Mouse (Mus musculus): ENCODE results near the gene Synpo2.

Synpo2 gene

GRCm38 (mm10) chr3:123163192-123163523 lies 72.8 kb downstream of the Synpo2 start:
- DNase-seq: no peak

DNA sequence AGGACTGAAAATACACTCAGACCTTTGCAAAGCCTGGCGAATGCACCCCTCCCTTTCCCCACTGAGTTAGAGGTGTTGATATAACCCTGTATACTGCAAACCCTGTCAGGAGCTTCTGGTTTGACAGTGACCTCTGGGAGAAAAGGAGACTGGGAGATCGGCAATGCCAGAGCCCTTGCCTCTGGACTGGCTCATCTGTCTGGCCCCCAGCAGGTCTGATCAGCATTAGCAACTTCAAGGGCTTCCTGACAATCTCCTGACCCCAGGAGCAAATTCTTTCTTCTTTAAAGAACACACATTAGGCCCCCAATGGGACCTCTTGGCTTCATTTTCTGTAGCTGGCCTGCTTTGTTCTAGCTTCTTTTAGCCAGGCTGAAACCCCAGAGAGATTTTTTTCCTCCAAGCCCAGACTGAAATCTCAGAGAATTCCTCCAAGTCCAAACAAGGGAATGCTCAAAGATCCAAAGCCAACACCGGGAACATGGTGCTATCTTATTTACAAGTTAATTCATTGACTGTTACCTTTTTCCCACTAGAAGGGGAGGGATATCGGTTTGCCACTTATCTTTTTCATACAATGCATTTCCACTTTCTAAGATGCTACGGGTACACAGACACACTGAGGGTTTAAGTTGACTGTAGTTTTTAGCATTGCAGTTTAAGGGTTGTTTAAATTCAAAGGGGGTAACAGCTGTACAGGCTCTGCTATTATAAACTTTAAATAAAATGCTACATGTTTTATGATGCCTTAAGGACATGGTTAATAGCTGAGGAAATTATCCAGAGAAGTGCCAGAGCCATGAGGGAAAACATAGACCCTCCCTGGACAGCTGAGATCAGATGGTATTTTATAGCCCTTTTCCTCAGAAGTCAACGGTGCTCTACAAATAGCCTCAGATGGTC lies 73.4 kb downstream of the Synpo2 start:
- no peak for DNase-seq

DNA sequence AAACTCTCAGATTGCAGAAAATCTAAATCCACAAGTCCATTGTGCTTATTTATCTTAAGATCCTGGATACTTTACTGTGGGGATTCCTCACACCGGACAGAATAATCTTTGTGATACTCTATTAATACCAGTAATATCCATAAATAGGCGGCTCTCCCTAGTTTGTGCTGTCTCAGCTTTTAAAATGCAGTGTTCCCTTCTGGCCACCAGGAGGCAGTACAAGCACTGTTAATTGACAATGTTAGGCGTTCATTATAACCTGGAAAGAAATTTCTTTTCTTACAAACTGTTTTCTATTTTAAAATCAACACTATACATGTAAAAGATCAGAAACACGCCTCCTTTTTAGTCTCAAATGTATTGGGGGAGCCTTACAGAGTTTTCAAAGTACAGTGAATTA lies 75.2 kb downstream of the Synpo2 start:
- DNase-seq: peak; percentile 37

DNA sequence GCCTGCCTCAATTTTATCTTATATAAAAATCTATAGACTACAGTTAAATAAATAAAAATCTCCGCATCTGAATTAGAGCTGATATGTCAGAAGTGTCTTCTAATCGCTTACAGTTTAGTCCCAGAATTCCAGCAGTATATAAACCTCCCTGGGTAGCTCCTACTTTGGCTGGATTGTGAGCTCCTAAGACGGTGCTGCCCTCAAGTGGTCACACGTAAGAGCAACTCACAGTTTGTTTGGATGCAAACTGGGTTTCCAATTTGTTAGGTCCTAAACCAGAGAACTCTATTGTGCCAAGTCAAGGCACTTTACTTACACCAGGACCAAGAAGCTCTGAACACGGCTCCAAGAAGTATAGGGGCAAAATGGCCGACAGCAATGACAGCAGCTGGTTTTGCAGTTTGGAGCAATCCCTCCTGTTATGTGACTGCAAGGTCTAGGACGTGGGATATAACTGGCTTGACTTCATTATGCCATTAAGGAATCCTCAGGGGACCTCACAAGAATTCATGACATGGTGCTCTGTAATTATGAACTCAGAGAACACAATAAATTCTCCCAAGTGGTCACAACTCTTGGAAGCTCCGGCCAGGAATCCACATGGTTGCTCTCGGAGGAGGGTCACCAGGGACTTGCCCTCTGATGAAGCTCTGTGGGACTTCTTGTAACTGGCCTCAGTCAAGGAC lies 76.7 kb downstream of the Synpo2 start:
- DNase-seq: peak; percentile 76

- peak; percentile 43 for DNase-seq
These were observed 77.4 kb downstream of the Synpo2 start for GRCm38 (mm10) chr3:123158579-123158978.

DNA sequence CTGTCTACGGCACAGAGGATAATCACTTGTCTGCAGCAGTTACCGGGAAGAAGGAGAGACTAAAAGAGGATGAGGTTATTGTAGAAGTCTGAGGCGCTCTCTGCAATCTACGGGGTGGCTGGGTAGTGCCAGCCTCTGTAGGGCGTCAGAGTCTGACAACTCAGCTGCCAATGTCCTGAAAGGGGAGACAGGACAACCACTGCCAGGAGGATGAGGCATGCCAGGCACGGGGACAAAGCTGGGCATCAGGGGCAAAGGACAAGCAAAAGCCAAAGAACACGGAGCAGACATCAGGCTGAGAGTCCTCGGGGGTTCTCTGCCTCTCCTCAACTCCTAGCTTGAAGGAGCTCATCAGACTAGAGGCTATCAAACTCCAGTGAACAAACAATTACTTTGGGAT lies 82.6 kb downstream of the Synpo2 start:
- no peak for DNase-seq

DNA sequence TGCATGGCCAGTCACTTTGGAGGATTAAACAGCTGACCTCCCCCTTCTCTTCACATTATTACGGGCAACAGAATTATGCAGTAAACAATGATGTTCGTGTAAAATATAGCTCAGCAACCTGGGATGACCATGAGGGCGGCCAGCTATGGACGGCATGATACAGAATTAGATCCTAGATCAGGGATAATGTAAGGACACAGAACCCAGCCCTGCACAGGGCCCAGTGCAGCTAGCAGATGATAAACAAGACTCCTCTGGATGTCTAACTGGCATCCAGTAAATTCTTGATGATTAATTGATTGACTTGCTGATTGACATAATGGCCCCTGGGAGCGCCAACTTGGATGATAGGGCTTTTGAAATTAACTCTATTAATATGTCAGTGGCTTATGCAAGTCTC lies 83.0 kb downstream of the Synpo2 start:
- DNase-seq: no peak

GRCm38 (mm10) chr3:123150523-123151135 lies 85.3 kb downstream of the Synpo2 start:
- no peak for DNase-seq

DNA sequence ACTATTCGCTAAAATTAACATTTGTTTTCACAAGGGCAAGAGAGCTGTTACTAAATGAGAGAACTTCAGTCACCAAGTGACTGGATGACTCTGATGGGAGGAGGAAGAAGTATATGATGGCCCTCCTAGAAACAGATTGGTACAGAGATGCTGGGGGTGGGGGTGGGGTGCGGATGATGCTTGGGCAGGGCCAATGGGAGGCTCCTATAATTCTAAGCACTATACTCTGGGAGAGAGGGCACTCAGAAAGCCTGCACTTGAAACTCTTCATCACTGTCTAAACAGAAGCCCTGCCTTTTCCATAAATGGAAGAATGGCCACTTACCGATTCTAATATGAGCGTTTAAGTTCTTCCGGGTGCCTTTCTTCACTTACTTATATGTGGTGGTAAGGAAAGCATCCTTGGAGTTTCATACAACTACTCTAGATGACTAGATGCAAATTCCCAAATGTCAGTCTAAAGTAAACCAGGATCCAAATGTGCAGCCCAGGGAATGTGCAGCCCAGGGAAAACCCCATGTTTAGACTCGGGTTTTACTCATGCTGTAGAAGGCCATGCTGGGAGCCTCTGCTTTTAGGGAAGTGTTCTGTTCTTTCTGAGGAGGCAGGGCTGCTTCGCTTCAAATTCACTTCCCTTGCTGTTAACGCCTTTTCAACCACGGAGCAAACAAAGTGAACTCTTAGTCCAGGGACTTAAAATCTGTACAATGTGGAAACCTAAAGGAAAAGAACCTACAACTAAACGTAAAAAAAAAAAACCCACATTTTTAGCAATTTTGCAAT lies 86.4 kb downstream of the Synpo2 start:
- DNase-seq: no peak

- no peak for DNase-seq
These were observed 87.3 kb downstream of the Synpo2 start for GRCm38 (mm10) chr3:123148641-123149040.

DNA sequence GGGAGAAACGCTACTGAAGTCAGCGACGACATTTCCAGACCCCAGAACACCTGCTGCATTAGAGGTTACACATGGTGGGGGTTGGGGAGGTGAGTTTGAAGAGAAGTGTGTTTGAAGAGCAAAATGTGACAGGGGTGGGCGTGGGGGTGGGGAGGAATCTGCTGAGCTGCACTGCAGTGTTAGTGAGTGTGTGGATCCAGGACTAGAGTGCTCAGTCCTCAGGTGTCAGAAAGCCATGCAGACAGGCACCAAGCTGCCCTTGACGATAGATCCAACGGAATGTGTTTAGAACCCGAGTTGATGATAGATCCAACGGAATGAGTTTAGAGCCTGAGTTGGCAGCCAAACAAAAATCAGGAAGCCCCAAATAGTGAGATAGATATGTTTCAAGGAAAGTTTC lies 89.4 kb downstream of the Synpo2 start:
- no peak for DNase-seq

- DNase-seq: no peak
These were observed 90.0 kb downstream of the Synpo2 start for GRCm38 (mm10) chr3:123145942-123146341.

DNA sequence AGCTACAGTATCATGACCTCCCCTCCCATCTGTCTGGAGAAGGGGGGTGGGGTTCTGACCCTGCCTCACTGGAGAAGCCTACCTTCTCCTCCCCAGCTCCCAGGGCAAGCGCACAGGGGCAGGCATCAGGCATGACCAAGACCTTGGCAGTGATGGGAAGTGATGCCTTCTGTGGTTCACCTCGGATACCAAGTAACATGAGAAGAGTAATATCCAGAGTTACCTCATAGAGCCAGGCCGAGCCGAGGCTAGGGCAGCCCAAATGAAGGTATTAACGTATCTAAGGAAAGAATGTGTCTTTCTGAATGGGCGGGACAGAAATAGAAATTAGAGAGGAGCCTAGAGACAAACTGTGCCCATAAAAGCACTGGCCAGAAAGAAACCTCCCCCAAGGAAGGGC lies 92.5 kb downstream of the Synpo2 start:
- no peak for DNase-seq

DNA sequence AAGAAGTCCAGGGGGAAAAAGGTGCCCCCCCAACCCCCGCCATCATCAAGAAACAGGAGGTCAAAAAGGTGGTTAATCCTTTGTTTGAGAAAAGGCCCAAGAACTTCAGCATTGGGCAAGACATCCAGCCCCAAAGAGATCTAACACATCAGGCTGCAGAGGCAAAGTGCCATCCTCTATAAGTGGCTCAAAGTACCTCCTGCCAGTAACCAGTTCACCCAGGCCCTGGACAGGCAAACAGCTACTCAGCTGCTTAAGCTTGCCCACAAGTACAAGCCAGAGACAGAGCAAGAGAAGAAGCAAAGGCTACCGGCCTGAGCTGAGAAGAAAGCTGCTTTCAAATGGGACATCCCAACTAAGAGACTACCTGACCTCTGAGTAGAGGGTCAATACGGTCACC lies 93.7 kb downstream of the Synpo2 start:
- DNase-seq: no peak

GRCm38 (mm10) chr3:123141069-123141468 lies 94.9 kb downstream of the Synpo2 start:
- no peak for DNase-seq

- no peak for DNase-seq
These were observed 95.8 kb downstream of the Synpo2 start for GRCm38 (mm10) chr3:123140134-123140533.

DNA sequence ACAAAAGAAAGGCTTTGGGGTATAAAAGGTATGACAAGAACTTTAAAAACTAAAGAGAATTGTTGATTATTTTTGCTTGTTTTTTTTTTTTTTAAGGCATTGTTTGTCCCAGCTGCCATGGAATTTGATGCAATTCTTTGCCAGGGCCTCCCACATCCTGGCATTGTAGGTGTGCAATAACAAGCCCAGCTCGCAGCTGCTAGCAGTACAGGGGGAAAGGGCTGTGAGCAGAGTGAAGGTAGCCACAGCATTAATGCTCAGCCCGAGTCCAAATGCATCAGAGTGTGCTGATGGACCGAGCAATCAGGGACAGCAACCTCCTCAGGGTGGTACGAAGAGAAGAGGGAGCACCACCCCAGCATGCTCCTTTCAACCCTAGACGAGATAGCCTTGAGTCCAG lies 96.3 kb downstream of the Synpo2 start:
- no peak for DNase-seq

DNA sequence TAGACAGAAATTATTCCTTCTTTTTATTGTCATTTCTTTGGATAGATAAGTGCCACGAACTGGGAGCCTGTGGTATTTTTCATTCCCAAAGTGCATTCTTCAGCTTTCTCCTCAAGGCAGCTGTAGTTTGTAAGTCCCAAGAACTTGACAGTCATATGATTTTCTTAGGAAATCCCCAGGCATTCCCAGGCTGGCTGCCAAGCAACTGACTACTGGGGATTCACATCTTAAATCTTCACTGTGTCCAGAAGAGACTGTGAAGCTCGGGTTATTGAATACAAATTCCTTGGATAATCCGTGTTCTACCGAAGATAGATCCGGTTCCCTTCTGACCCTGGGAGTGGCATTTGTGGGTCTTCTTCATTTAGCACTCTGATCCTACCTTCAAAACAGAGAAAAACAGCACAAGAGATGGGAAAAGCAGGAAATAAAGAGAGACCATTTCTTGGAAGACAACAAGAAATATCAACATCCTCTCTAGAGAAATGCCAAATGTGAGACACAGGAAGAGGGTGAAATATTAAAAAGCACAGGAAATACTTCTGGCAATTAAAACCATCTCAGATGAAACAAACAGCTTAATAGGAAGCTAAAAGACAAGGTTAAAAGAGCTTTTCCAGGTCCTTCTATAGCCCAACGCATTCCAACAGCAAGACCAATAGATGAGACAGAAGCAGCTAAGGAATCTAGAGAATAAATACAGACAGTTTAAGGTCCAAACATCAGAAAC lies 97.5 kb downstream of the Synpo2 start:
- DNase-seq: peak; percentile 92

- DNase-seq: no peak
These were observed 103.8 kb downstream of the Synpo2 start for GRCm38 (mm10) chr3:123132101-123132500.

DNA sequence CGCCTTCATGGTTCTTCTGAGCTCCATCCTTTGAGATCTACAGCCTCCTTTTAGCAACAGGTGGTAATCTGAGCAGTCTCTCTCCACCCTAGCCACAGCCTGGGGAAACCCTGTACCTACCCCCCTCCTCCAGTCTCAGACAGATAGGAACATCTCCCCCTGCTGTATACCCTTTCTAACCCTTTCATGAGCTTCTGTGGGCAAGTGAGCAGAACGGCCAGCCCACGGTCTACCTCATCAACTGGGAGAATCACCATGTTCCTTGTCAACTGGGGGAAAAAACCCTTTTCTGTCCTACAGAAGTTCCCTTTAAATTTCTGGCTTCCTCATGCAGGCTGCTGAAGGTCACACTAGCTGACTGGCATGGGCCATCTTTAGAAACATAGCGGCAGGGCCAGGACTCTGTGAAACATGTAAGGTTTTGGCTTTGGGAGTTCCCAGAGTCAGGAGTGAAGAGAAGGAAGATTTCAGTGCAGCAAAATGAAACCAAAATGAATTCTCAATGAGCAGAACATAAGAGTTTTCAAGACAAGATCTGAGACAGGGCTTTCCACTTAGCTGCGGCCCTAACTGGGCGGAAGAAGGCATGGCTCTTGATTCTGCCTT lies 104.7 kb downstream of the Synpo2 start:
- DNase-seq: no peak

DNA sequence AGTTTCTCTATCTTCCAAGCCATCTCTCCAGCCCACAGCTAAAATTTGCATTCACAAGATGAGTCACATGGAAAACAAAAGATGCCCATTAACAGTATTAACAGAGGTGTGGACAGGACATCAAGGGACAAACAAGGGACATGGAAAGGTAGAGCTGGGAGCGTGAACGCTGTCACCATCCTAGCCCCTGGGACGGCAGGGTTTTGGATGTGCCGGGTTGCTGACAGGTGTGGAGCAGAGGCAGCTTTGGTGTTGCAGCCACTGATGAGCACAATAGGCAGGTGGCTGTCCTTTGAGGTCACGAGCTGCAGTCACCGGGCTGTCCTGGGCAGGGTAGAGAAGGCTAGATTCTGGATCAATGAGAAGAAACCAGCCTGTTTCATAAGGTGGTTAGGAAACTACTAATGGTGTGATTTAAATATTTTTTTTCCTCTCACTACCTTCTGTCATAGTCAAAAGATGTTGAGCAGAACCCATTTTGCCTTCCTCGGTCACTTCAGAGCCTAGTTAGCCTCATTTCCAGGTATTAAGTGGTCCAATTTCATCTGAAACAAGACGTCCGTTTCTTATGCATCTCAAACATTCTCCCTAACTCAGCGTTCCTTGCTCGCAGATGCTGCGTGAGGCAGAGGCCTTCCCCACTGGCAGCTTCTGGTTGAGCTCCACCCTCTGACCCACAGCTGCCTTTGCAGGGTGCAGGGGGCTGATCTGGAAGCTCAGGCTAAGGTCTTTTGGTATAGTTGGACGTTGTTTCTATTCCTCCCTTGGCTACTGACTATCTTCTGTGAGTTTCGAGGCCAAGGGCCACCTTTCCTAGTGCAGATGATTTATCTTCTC lies 105.4 kb downstream of the Synpo2 start:
- DNase-seq: no peak

Data from kidney, postnatal 14 days (tissue).